Mouse (Mus musculus) heart, embryonic 13.5 days (tissue): ENCODE results near the gene Rapgef6. TPM values are rescaled to one million over a fixed set of nuclear protein-coding genes. Genes with fewer than 3 reads are reported as not detected.

Source experiments
- ATAC-seq: fragments of 200-750 bp; cut with Nextera tagmentation; 2 replicates; pipeline ENCODE4 v1.8.0; 2017; ENCODE audit warnings: moderate TSS enrichment; ENCODE audit not compliant: insufficient number of reproducible peaks, low FRiP score, low TSS enrichment; ENCODE audit errors: extremely low read depth
- H3K27ac ChIP-seq: fragments of 300-500 bp; sonication (generic); replicated peaks from 2 replicates; pipeline ENCODE4 v1.5.1; 2015; ENCODE audit warnings: moderate library complexity, mild to moderate bottlenecking, inconsistent platforms
- H3K27me3 ChIP-seq: fragments of 300-500 bp; sonication (generic); replicated peaks from 2 replicates; pipeline ENCODE4 v1.6.1; 2015; ENCODE audit warnings: mild to moderate bottlenecking, inconsistent platforms
- H3K36me3 ChIP-seq: fragments of 300-500 bp; sonication (generic); 2 replicates; pipeline ENCODE4 v1.6.1; 2015; ENCODE audit warnings: mild to moderate bottlenecking, inconsistent platforms
- H3K4me1 ChIP-seq: fragments of 300-500 bp; sonication (generic); 2 replicates; pipeline ENCODE4 v1.6.1; 2015; ENCODE audit warnings: inconsistent platforms
- H3K4me2 ChIP-seq: fragments of 300-500 bp; sonication (generic); 2 replicates; pipeline ENCODE4 v1.6.1; 2015; ENCODE audit warnings: inconsistent platforms, mild to moderate bottlenecking, moderate library complexity
- H3K4me3 ChIP-seq: fragments of 300-500 bp; sonication (generic); 2 replicates; pipeline ENCODE4 v1.5.1; 2015; ENCODE audit warnings: moderate library complexity, mild to moderate bottlenecking, inconsistent platforms
- H3K9ac ChIP-seq: fragments of 300-500 bp; sonication (generic); 2 replicates; pipeline ENCODE4 v1.6.1; 2015; ENCODE audit warnings: inconsistent platforms, mild to moderate bottlenecking, moderate library complexity
- H3K9me3 ChIP-seq: fragments of 300-500 bp; sonication (generic); 2 replicates; pipeline ENCODE4 v1.6.1; 2016; ENCODE audit warnings: inconsistent platforms
- WGBS: fragments of 180-500 bp; shearing (Covaris S2); methylation state at CpG from one replicate; pipeline ENCODE4 v1.1.7; 2015; ENCODE audit warnings: mixed read lengths; 5-methylcytosine and 5-hydroxymethylcytosine counted together
- microRNA-seq: library from miRNA; unstranded; fragments of <30 nt; microRNA quantifications from one replicate; pipeline ENCODE4, GENCODE M21; 2016
- polyA plus RNA-seq: library from polyadenylated mRNA; unstranded; fragments of >200 nt; fragmentation: Nextera tagmentation; extraction: Ambion mirVana; gene quantifications from 2 replicates; pipeline ENCODE4 v1.2.1, GENCODE M21; 2015

Rapgef6 gene
- polyA plus RNA-seq, 1 experiment from 2014 or later: 24.0 TPM

GRCm38 (mm10) chr11:54736903-54737302 lies 214.3 kb downstream of the Rapgef6 start:
- Histone ChIP-seq H3K9me3 (no peaks in the 10 kb centered on the region), H3K4me1 (peaks cover 18% of the 10 kb centered on the region), H3K4me2 (no peak overlapping the region), H3K9ac (no peak overlapping the region), H3K36me3 (peaks cover 42% of the 10 kb centered on the region), H3K27ac (no peak overlapping the region), H3K4me3 (no peak overlapping the region), H3K27me3 (no peaks in the 10 kb centered on the region)
- no peak for ATAC-seq
- WGBS: 67% methylated on average over 4 of the region's 5 CpGs

- Histone ChIP-seq H3K27ac (no peak overlapping the region), H3K36me3 (peaks cover 39% of the 10 kb centered on the region), H3K4me3 (no peak overlapping the region), H3K9me3 (no peaks in the 10 kb centered on the region), H3K27me3 (no peaks in the 10 kb centered on the region), H3K4me1 (peaks cover 11% of the 10 kb centered on the region), H3K4me2 (no peak overlapping the region), H3K9ac (no peak overlapping the region)
- WGBS: 85% methylated on average over 4 of the region's 4 CpGs
- no peak for ATAC-seq
These were observed 216.5 kb downstream of the Rapgef6 start for GRCm38 (mm10) chr11:54739012-54739750.

DNA sequence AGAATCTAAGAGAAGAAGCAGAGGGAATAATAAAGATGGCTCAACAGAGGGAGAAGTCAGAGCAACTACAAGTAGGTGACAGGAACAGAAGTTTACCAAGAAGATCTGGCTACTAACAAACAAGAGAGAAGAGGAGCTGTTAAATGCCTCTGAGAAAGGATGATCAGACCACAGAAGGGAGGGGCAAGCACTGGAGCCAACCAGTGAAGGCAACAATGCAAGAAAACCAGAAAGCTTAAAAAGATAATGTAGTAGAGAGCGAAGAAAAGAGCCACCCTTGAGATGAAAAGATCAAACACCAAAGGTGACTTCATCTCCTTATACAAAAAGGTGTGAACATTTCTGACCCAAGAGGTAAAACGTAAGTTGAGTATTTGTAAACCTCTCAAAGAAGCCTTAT lies 218.7 kb downstream of the Rapgef6 start:
- no peak overlapping the region for H3K4me3 ChIP-seq
- H3K9ac ChIP-seq: no peak overlapping the region
- 91% methylated on average over 2 of the region's 2 CpGs for WGBS
- H3K27me3 ChIP-seq: no peaks in the 10 kb centered on the region
- H3K27ac ChIP-seq: no peak overlapping the region
- no peaks in the 10 kb centered on the region for H3K9me3 ChIP-seq
- peaks cover 33% of the 10 kb centered on the region for H3K36me3 ChIP-seq
- peaks cover 14% of the 10 kb centered on the region for H3K4me1 ChIP-seq
- no peak overlapping the region for H3K4me2 ChIP-seq
- ATAC-seq: no peak

DNA sequence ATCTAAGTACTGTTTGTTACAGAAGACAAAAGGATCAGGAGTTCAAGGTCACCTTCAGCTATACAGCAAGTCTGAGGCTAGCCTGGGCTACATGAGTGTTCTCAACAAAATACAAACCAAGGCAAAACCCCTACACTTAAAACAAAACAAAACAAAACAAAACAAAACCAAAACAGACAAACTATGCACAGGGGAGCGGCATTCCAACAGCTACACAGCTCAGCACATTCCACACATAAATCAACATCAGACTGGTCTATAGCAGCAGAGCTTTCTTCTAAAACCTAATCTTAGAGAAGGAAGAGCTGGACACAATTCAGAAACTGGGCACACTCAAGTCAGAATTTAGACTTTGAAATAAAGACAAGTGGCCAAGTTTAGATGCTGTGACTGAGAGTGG lies 221.6 kb downstream of the Rapgef6 start:
- Histone ChIP-seq H3K36me3 (peaks cover 33% of the 10 kb centered on the region), H3K27ac (0 out of 2 replicates have a peak overlapping the region, but pooled peaks have one; percentile 4), H3K4me2 (no peak overlapping the region), H3K9ac (no peak overlapping the region), H3K27me3 (no peaks in the 10 kb centered on the region), H3K9me3 (no peaks in the 10 kb centered on the region), H3K4me1 (peaks cover 10% of the 10 kb centered on the region; the same call in 1 of the 2 replicates), H3K4me3 (no peak overlapping the region)
- 63% methylated on average over 1 of the region's 1 CpGs for WGBS
- no peak for ATAC-seq

Small RNAs within 50 kb of the gene (microRNA-seq; reads per million reads assigned to microRNA genes)
- not detected for gene Gm26116

Other genes starting within 250 kb of the Rapgef6 start
- 0.35 and 0.76 TPM in 2 replicates for gene Acsl6, start 219.0 kb upstream of the Rapgef6 start, polyA plus RNA-seq
- gene Meikin, start 152.2 kb upstream of the Rapgef6 start, polyA plus RNA-seq: not detected in 2 replicates
- 7.2 and 7.9 TPM in 2 replicates for gene Fnip1, start 84.6 kb upstream of the Rapgef6 start, polyA plus RNA-seq